Mouse (Mus musculus) MEL (cell line): Measurements from ENCODE around the gene Psmg3. TPM values are rescaled to one million over a fixed set of nuclear protein-coding genes. Genes with fewer than 3 reads are reported as not detected.

ENCODE experiments used
- DNase-seq: peaks from one replicate; pipeline ENCODE4 v3.0.0; 2011; ENCODE audit warnings: low read depth, low spot score
- H3K27ac ChIP-seq: 2 replicates; pipeline ENCODE4 v1.5.1; 2012; ENCODE audit warnings: low read depth, mild to moderate bottlenecking, control low read depth, low read length, moderate library complexity; ENCODE audit not compliant: control insufficient read depth
- H3K27me3 ChIP-seq, 2 experiments: fragments of 150-350 bp in 1 of 2; sonication (generic) in 1 of 2; 2 replicates each; pipeline ENCODE4 v1.6.1; 2012; ENCODE audit warnings: low read length in 2 of 2, mild to moderate bottlenecking in 2 of 2, improper control_type of control experiment in 1 of 2, moderate library complexity in 1 of 2; ENCODE audit not compliant: insufficient read depth in 2 of 2, control insufficient read depth in 1 of 2
- H3K36me3 ChIP-seq, 2 experiments: 2 replicates each; pipeline ENCODE4 v1.6.1; 2012 to 2014; ENCODE audit warnings: low read length in 2 of 2, improper control_type of control experiment in 1 of 2, inconsistent platforms in 1 of 2, mild to moderate bottlenecking in 1 of 2; ENCODE audit not compliant: insufficient read depth in 2 of 2, control insufficient read depth in 1 of 2
- H3K4me1 ChIP-seq, 2 experiments: fragments of 150-350 bp in 1 of 2; sonication (generic) in 1 of 2; 2 replicates each; pipeline ENCODE4 v1.6.1; 2012; ENCODE audit warnings: low read length in 2 of 2, improper control_type of control experiment in 1 of 2, mild to moderate bottlenecking in 1 of 2; ENCODE audit not compliant: insufficient read depth in 2 of 2, control insufficient read depth in 1 of 2
- H3K4me3 ChIP-seq, 2 experiments: fragments of 150-350 bp in 1 of 2; sonication (generic) in 1 of 2; 2 replicates each; pipeline ENCODE4 v1.5.1; 2012; ENCODE audit warnings: low read depth in 2 of 2, low read length in 2 of 2, mild to moderate bottlenecking in 2 of 2, moderate library complexity in 2 of 2, control low read depth in 1 of 2, improper control_type of control experiment in 1 of 2; ENCODE audit not compliant: control insufficient read depth in 1 of 2, insufficient read depth in 1 of 2
- H3K79me2 ChIP-seq: 2 replicates; pipeline ENCODE4 v1.6.1; 2012; ENCODE audit warnings: mild to moderate bottlenecking, low read length, moderate library complexity; ENCODE audit not compliant: control insufficient read depth, poor library complexity, insufficient read depth
- H3K9ac ChIP-seq: 2 replicates; pipeline ENCODE4 v1.6.1; 2012; ENCODE audit warnings: low read depth, mild to moderate bottlenecking, control low read depth, low read length, moderate library complexity; ENCODE audit not compliant: control insufficient read depth, poor library complexity, severe bottlenecking
- H3K9me3 ChIP-seq: fragments of 150-350 bp; sonication (generic); replicated peaks from 2 replicates; pipeline ENCODE4 v1.6.1; 2012; ENCODE audit warnings: mild to moderate bottlenecking, low read length, improper control_type of control experiment, moderate library complexity; ENCODE audit not compliant: insufficient read depth
- CHD1 ChIP-seq: IDR thresholded peaks from 2 replicates; pipeline ENCODE4 v1.6.1; 2012; ENCODE audit warnings: low read depth, mild to moderate bottlenecking, inconsistent platforms, low read length, improper control_type of control experiment
- CTCF ChIP-seq, 3 experiments: IDR thresholded peaks in 2 of 3; conservative IDR thresholded peaks in 1 of 3; 2 replicates each; pipeline ENCODE4 v1.5.1; 2011 to 2012; ENCODE audit warnings: low read length in 3 of 3, low read depth in 2 of 3, mild to moderate bottlenecking in 2 of 3, improper control_type of control experiment in 1 of 3, inconsistent platforms in 1 of 3, mixed read lengths in 1 of 3, moderate library complexity in 1 of 3; ENCODE audit not compliant: control insufficient read depth in 1 of 3, insufficient read depth in 1 of 3, poor library complexity in 1 of 3, severe bottlenecking in 1 of 3
- E2F4 ChIP-seq: IDR thresholded peaks from 2 replicates; pipeline ENCODE4 v1.6.1; 2011; ENCODE audit warnings: low read depth, low read length, improper control_type of control experiment, borderline replicate concordance
- GABPA ChIP-seq: IDR thresholded peaks from 2 replicates; pipeline ENCODE4 v1.6.1; 2012; ENCODE audit warnings: low read depth, mild to moderate bottlenecking, inconsistent platforms, low read length, improper control_type of control experiment, moderate library complexity
- MAZ ChIP-seq: IDR thresholded peaks from 2 replicates; pipeline ENCODE4 v1.6.1; 2012; ENCODE audit warnings: low read depth, mild to moderate bottlenecking, inconsistent platforms, low read length, improper control_type of control experiment
- MXI1 ChIP-seq: IDR thresholded peaks from 2 replicates; pipeline ENCODE4 v1.6.1; 2011; ENCODE audit warnings: mild to moderate bottlenecking, low read depth, low read length, improper control_type of control experiment
- MYB ChIP-seq: IDR thresholded peaks from 2 replicates; pipeline ENCODE4 v1.6.1; 2011; ENCODE audit warnings: mild to moderate bottlenecking, low read depth, low read length, improper control_type of control experiment
- NRF1 ChIP-seq: IDR thresholded peaks from 2 replicates; pipeline ENCODE4 v1.6.1; 2014; ENCODE audit warnings: low read depth, mild to moderate bottlenecking, inconsistent platforms, low read length, improper control_type of control experiment, moderate library complexity; ENCODE audit not compliant: poor library complexity, insufficient read depth, severe bottlenecking
- POLR2AphosphoS5 ChIP-seq: IDR thresholded peaks from 2 replicates; pipeline ENCODE4 v1.6.1; 2012; ENCODE audit warnings: low read depth, borderline replicate concordance, mild to moderate bottlenecking, inconsistent platforms, low read length, moderate library complexity, mixed read lengths
- SMC3 ChIP-seq: IDR thresholded peaks from 2 replicates; pipeline ENCODE4 v1.6.1; 2011; ENCODE audit warnings: low read depth, low read length, improper control_type of control experiment
- TCF12 ChIP-seq: IDR thresholded peaks from 2 replicates; pipeline ENCODE4 v1.6.1; 2014; ENCODE audit warnings: low read depth, mild to moderate bottlenecking, inconsistent platforms, low read length, improper control_type of control experiment, moderate library complexity
- UBTF ChIP-seq: IDR thresholded peaks from 2 replicates; pipeline ENCODE4 v1.6.1; 2012; ENCODE audit warnings: low read depth, mild to moderate bottlenecking, inconsistent platforms, low read length, improper control_type of control experiment, moderate library complexity, borderline replicate concordance; ENCODE audit not compliant: insufficient read depth
- USF1 ChIP-seq: IDR thresholded peaks from 2 replicates; pipeline ENCODE4 v1.6.1; 2014; ENCODE audit warnings: low read depth, mild to moderate bottlenecking, inconsistent platforms, low read length, improper control_type of control experiment, moderate library complexity
- ZNF384 ChIP-seq: IDR thresholded peaks from 2 replicates; pipeline ENCODE4 v1.6.1; 2012; ENCODE audit warnings: low read depth, mild to moderate bottlenecking, inconsistent platforms, low read length, improper control_type of control experiment
- polyA plus RNA-seq, 2 experiments: library from polyadenylated mRNA; stranded (reverse) in 1 of 2; unstranded in 1 of 2; fragments of >175 nt in 1 of 2; fragments of >200 nt in 1 of 2; gene quantifications; 2 replicates each; pipeline versions ENCODE4 v1.2.1 to v1.2.4; 2012; ENCODE audit warnings: low replicate concordance in 2 of 2, low read depth in 1 of 2; ENCODE audit not compliant: insufficient read length in 2 of 2, insufficient read depth in 1 of 2, missing spikeins in 1 of 2
- total RNA-seq: library from RNA; depleted of rRNA; stranded (reverse); fragments of 300-350 nt; gene quantifications from 2 replicates; pipeline ENCODE4 v1.2.3, GENCODE M21; 2012

Gene Psmg3
- total and polyA plus RNA-seq, 3 experiments = 75.4 to 81.9 TPM; not detected in 1

DNA sequence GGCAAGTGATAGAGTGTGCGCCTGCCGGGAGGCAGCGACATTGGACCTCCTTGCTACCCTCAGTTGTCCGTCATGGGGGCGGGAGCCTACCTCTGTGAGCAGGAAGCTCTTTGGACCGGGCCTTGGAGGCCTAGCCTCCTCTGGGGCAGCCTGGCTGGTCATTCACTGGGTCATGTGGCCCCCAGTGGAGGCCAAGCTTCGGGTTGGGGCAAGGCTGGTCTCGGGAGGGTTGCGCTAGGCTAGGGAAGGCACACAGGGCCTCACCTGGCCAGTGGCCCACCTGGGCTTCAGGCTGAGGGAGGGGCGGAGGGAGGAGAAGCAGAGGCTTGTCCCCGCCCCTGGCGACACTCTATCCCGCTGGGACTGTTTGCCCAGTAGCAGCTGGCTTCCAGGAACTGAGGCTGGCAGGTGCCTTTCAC is 12.7 kb downstream of the Psmg3 start:
- Histone ChIP-seq H3K9me3 (no peaks in the 10 kb centered on the region), H3K36me3 (peaks cover 0 to 8% of the 10 kb centered on the region in 2 experiments; a peak in 2 of 4 replicates), H3K4me1 (peaks cover 2 to 29% of the 10 kb centered on the region in 2 experiments; a peak in 3 of 4 replicates), H3K9ac (no peak overlapping the region), H3K79me2 (no peaks in the 10 kb centered on the region), H3K27me3 (no peaks in the 10 kb centered on the region), H3K4me3 (no peak overlapping the region), H3K27ac (no peak overlapping the region)
- no peak for TF ChIP-seq E2F4
- no peak for TF ChIP-seq GABPA
- TF ChIP-seq POLR2AphosphoS5 = no peak
- no peak for TF ChIP-seq MAZ
- TF ChIP-seq MYB = no peak
- TF ChIP-seq USF1 = no peak
- no peak for TF ChIP-seq NRF1
- no peak for TF ChIP-seq UBTF
- no peak for DNase-seq

DNA sequence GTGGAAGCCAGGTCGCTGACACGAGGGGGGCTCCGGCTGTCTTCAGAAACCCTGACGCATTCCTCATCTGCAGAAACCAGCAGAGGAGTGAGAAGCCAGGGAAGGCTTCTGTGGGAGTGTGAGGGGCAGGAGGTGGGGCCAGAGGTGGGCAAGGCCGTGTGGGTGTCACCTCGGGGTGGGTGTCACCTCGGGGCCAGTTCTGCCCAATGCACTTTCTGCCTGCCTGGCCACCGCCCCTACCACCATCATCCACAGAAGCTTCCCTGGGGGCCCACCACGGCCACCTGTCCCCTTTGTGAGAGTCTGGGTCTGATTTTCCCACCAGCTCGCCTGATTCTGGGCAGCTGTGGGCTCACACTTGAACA is 13.6 kb downstream of the Psmg3 start:
- Histone ChIP-seq H3K36me3 (peaks cover 0 to 5% of the 10 kb centered on the region in 2 experiments; a peak in 2 of 4 replicates), H3K4me1 (peaks cover 2 to 24% of the 10 kb centered on the region in 2 experiments; a peak in 3 of 4 replicates), H3K27me3 (no peaks in the 10 kb centered on the region), H3K79me2 (no peaks in the 10 kb centered on the region), H3K9ac (no peak overlapping the region), H3K4me3 (no peak overlapping the region), H3K27ac (no peak overlapping the region), H3K9me3 (no peaks in the 10 kb centered on the region)
- no peak for TF ChIP-seq GABPA
- no peak for TF ChIP-seq ZNF384
- TF ChIP-seq SMC3 = no peak
- TF ChIP-seq CTCF (IDR thresholded peaks at IDR 0.05 in 2 of 3, conservative IDR thresholded peaks at IDR 0.05 in 1 of 3; ENCODE audit: control insufficient read depth in 1 of 3, insufficient read depth in 1 of 3, low read depth in 2 of 3, low read length in 3 of 3, poor library complexity in 1 of 3, severe bottlenecking in 1 of 3) = no peak
- TF ChIP-seq MXI1 = no peak
- TF ChIP-seq TCF12 = no peak
- no peak for TF ChIP-seq CHD1
- DNase-seq = no peak
